Mouse (Mus musculus) heart, adult 8-10 months (tissue): ENCODE measurements around the gene Spry1. TPM values are rescaled to one million over a fixed set of nuclear protein-coding genes. Genes with fewer than 3 reads are reported as not detected.

Experiments used
- DNase-seq: peaks from one replicate; pipeline ENCODE4 v3.0.0; 2022; ENCODE audit warnings: low spot score
- total RNA-seq, 4 experiments: library from RNA; stranded (reverse); gene quantifications; 2 replicates each; pipeline ENCODE4 v1.2.4; 2022

The Spry1 gene
- total RNA-seq, 4 experiments from 2014 or later: 14.5 to 17.3 (median 15.5) TPM

DNA sequence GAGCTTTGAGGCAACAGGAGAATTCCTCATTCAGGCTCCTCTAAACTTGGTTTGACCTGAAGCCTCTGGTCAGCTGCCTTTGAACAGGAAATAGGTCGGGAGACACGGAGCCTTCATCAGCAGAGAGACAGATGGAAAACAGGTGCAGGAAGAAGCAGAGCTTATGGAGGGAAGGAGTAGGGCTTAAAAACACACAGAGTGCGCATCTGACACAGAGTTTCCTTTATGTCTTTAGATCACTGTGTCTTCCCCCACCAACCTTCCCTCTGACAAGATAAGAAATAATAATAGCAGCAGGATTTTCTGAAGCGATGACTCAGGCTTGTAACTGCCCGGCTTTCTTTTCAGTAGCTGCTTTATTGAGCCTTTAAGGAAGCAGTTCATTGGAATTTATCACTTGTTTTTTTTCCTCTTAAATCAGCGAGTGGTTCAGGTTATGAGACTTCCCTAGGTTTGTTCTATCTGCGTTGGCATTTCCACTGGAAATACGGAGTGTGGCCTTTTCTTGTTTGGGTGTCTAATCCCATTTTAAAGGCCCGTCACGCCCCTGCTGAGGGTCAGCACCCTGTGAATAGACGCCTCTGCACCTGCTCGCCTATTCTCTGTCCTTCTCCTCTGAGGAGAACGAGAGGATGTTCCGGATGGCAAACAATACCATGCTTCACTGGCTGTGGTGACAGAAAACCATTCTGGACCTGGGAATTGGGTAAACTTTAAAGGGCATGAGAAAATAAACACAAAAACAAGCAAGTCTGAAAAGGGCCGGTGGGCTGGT lies 32.7 kb downstream of the Spry1 start:
- no peak for DNase-seq

DNA sequence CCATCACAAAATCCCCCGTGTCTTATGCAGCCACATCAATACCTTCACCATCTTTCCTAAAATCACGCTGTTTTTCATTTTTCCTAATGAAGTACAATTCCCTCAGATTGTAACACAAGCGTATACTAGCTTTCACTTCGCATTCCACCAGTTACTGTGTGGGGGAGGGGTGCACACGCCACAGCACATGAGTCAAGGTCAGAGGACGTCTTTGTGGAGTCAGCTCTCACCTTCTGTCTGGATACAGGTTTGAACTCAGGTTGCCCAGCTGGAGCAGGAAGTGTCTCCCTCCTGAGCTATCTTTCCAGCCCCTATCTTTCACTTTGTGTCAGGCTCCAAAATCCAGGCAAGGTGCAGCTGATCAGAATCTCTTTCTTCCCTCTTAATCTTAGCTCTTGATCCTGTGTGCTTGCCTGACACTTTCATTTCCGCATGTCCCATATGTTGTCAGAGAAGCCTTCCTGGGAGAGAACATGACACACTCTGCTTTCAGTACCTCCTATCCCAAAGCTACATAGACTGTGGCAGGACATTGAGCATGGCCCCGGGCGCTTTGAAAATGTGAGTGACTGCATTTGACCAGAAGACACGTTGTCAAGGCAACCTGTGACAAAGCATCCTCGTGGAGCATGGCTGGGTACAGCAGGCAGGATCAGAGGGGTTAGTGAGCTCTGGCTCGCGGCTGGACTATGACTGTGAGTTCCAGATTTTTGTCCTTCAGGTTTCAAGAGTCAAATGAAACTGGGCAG lies 33.9 kb downstream of the Spry1 start:
- no peak for DNase-seq

DNA sequence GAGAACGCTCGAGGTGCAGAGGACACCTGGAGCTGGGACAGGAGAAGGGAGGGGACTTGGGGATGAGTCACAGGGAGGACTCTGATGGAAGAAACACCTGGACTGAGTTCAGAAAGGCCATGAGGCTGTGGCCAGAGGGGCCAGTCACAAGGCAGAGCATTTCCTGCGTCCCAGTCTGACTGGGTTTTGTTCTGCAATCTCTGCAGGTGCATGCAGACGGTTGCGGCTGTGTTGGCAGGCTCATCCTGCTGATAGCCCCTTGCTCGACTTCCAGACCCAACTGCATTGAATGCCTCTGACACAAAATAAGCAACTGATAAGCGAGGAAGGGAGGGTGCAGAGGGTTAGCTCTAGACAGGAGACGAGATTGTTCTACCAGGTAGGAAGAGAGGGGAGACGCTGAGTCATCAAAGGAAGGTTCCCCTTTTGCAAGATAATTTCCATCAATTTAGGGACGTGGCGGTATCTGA lies 35.3 kb downstream of the Spry1 start:
- no peak for DNase-seq

GRCm38 (mm10) chr3:37676291-37676690 lies 36.5 kb downstream of the Spry1 start:
- no peak for DNase-seq

DNA sequence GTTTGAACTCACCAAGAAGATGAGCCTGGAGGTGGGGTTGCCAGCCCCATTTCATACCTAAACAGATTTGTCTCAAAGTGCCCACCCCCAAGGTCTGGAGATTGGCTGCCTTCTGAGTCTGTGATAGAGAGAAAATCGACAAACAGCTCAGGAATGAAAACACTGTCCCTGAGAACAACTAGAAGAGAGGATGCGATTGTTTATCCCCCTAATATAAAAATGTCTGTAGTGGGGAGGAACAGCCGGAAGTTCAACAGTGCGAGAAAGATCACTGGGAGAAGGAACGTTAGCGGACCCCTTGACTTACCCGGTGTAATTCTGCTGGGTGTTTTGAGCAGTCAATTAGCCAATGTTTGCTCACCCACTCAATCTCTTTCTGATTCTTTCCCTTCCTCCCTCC lies 46.5 kb downstream of the Spry1 start:
- DNase-seq: no peak

GRCm38 (mm10) chr3:37686751-37687150 lies 47.0 kb downstream of the Spry1 start:
- no peak for DNase-seq

GRCm38 (mm10) chr3:37687158-37687980 lies 47.6 kb downstream of the Spry1 start:
- no peak for DNase-seq

DNA sequence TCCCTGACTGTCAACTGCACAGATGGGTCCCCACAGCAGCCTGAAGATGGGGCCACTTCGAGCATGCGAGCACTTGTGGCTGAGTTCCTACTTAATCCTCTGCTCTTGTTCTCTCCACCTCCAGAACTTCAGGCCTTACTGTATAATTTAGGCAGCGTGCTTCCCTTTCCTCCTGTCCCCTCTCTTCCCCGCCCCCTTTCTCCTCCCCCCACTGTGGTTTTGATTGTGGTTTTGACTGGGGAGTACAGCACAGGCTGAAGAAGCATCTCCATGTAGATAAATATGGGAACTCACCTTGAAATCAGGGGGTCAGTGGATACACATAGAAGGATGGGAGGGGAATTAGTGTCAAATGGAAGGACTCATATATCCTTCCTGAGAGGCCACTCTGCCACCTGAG lies 53.2 kb downstream of the Spry1 start:
- no peak for DNase-seq

- no peak for DNase-seq
Measured at GRCm38 (mm10) chr3:37693552-37693951, 53.8 kb downstream of the Spry1 start.

Other genes starting within 250 kb of the Spry1 start
- gene Spata5, start 220.1 kb upstream of the Spry1 start, total RNA-seq: 10 to 100 TPM; 12.4 to 15.8 (median 15.4) TPM
- gene Nudt6, start 219.7 kb upstream of the Spry1 start, total RNA-seq: 10 to 100 TPM; 32.4 to 40.0 (median 33.8) TPM
- gene Gm5148, start 84.5 kb downstream of the Spry1 start, total RNA-seq: not detected